Comparison of ENCODE assay signal across 16 mouse cellular contexts in genomic region chr12:75740451-75740850, GRCm38 (mm10). TPM values are rescaled to one million over a fixed set of nuclear protein-coding genes. Genes with fewer than 3 reads are reported as not detected.
DNase-seq lines count a peak whose midpoint lies in the region; ATAC-seq and TF ChIP-seq lines count a peak whose summit lies in the region.
"Had no signal": no experiment of that assay in that cellular context is flagged by ENCODE, and none has a peak within 500 bp of the region (broad histone marks: within the 10 kb centered on the region; RNA-seq: fewer than 3 reads in every experiment).

No protein-coding gene starts in this region.

- H3K4me3 ChIP-seq in kidney, adult 2 months (ENCODE audit: insufficient read depth, low read depth, low read length), result no peak overlapping the region
- H3K4me3 ChIP-seq in kidney, embryonic 15.5 days (replicated peaks), result no peak overlapping the region
- H3K4me3 ChIP-seq in liver, adult 2 months (ENCODE audit: insufficient read depth, low read depth, low read length), result no peak overlapping the region
- H3K4me3 ChIP-seq in intestine, postnatal 0 days (ENCODE audit: low read depth, low read length), result no peak overlapping the region
- no peak overlapping the region for H3K4me3 ChIP-seq in small intestine, adult 2 months (ENCODE audit: low read depth, low read length)
- H3K4me3 ChIP-seq: embryonic facial prominence, embryonic 10.5 days; embryonic facial prominence, embryonic 12.5 days; forebrain, embryonic 13.5 days; forebrain, embryonic 15.5 days had no signal

- no peaks in the 10 kb centered on the region for H3K36me3 ChIP-seq in kidney, adult 2 months (ENCODE audit: control insufficient read depth, insufficient read depth, low read length)
- H3K36me3 ChIP-seq in kidney, embryonic 15.5 days, result no peaks in the 10 kb centered on the region
- no peaks in the 10 kb centered on the region for H3K36me3 ChIP-seq in liver, adult 2 months (ENCODE audit: control insufficient read depth, insufficient read depth, low read length)
- H3K36me3 ChIP-seq in intestine, postnatal 0 days (ENCODE audit: control insufficient read depth, insufficient read depth), result no peaks in the 10 kb centered on the region
- H3K36me3 ChIP-seq in small intestine, adult 2 months (ENCODE audit: control insufficient read depth, insufficient read depth, low read length), result no peaks in the 10 kb centered on the region
- H3K36me3 ChIP-seq: embryonic facial prominence, embryonic 10.5 days; embryonic facial prominence, embryonic 12.5 days; forebrain, embryonic 15.5 days had no signal

- no peaks in the 10 kb centered on the region for H3K79me2 ChIP-seq in liver, adult 2 months (ENCODE audit: control insufficient read depth, insufficient read depth, low read length)

- ATAC-seq in kidney, embryonic 15.5 days (replicated peaks; ENCODE audit: low FRiP score), result no peak
- peak; percentile 32; the same call in 1 of the 2 replicates for ATAC-seq in intestine, postnatal 0 days
- ATAC-seq: forebrain, embryonic 13.5 days; forebrain, embryonic 15.5 days had no signal

- no peak overlapping the region for H3K9ac ChIP-seq in kidney, embryonic 15.5 days
- no peak overlapping the region for H3K9ac ChIP-seq in liver, adult 2 months (ENCODE audit: low read depth, low read length)
- no peak overlapping the region for H3K9ac ChIP-seq in intestine, postnatal 0 days (ENCODE audit: low read depth, low read length)
- H3K9ac ChIP-seq: embryonic facial prominence, embryonic 12.5 days; forebrain, embryonic 13.5 days; forebrain, embryonic 15.5 days had no signal

- H3K4me1 ChIP-seq in kidney, adult 2 months (ENCODE audit: control insufficient read depth, insufficient read depth, low read length), result 0 out of 2 replicates have a peak, but pooled peaks cover 8% of the 10 kb centered on the region
- peaks cover 13% of the 10 kb centered on the region for H3K4me1 ChIP-seq in kidney, embryonic 15.5 days
- peaks cover 14% of the 10 kb centered on the region for H3K4me1 ChIP-seq in liver, adult 2 months (ENCODE audit: control insufficient read depth, insufficient read depth, low read length)
- H3K4me1 ChIP-seq in intestine, postnatal 0 days (replicated peaks; ENCODE audit: control insufficient read depth, insufficient read depth, low read length), result peaks cover 3% of the 10 kb centered on the region; the same call in 1 of the 2 replicates
- peaks cover 13% of the 10 kb centered on the region for H3K4me1 ChIP-seq in small intestine, adult 2 months (ENCODE audit: control insufficient read depth, insufficient read depth, insufficient read length, low read length)
- H3K4me1 ChIP-seq: embryonic facial prominence, embryonic 12.5 days; forebrain, embryonic 13.5 days had no signal

- H3K4me2 ChIP-seq in kidney, embryonic 15.5 days, result no peak overlapping the region
- H3K4me2 ChIP-seq in intestine, postnatal 0 days (replicated peaks; ENCODE audit: low read depth), result no peak overlapping the region
- H3K4me2 ChIP-seq: embryonic facial prominence, embryonic 12.5 days; forebrain, embryonic 13.5 days; forebrain, embryonic 15.5 days had no signal

- TF ChIP-seq CTCF in kidney, adult 2 months (conservative IDR thresholded peaks at IDR 0.05; ENCODE audit: insufficient read depth, insufficient read length, low read depth, low read length), result no peak
- TF ChIP-seq CTCF in liver, adult 2 months (IDR thresholded peaks at IDR 0.05; ENCODE audit: low read depth, low read length), result no peak
- TF ChIP-seq CTCF in intestine, postnatal 0 days (IDR thresholded peaks at IDR 0.05; ENCODE audit: low read depth), result no peak
- no peak for TF ChIP-seq CTCF in small intestine, adult 2 months (IDR thresholded peaks at IDR 0.05; ENCODE audit: extremely low read depth, insufficient read length, insufficient replicate concordance, low read depth, low read length)

- DNase-seq in kidney, adult 2 months, result peak; percentile 60
- DNase-seq in liver, adult 2 months (ENCODE audit: extremely low read depth, low read depth, low spot score), result peak; percentile 95
- DNase-seq in liver, result no peak
- no peak for DNase-seq in cerebellum, postnatal 14 days
- DNase-seq: cerebellum, adult 11 months; cerebellum, adult 18-20 months; cerebellum, adult 8-10 months; cerebellum, adult 9-11 months; cerebellum, postnatal 25 days had no signal

- no peak for TF ChIP-seq POLR2A in kidney, adult 2 months (IDR thresholded peaks at IDR 0.05; ENCODE audit: low read depth, low read length)
- TF ChIP-seq POLR2A in liver, adult 2 months (IDR thresholded peaks at IDR 0.05; ENCODE audit: extremely low read depth, insufficient read depth, low read length), result no peak
- TF ChIP-seq POLR2A in small intestine, adult 2 months (IDR thresholded peaks at IDR 0.05; ENCODE audit: low read depth, low read length), result no peak

- H3K27me3 ChIP-seq in kidney, adult 2 months (replicated peaks; ENCODE audit: control insufficient read depth, insufficient read depth, low read length), result no peaks in the 10 kb centered on the region
- H3K27me3 ChIP-seq in kidney, embryonic 15.5 days, result 0 out of 2 replicates have a peak, but pooled peaks cover 6% of the 10 kb centered on the region
- no peaks in the 10 kb centered on the region for H3K27me3 ChIP-seq in liver, adult 2 months (ENCODE audit: control insufficient read depth, insufficient read depth, low read length)
- H3K27me3 ChIP-seq in intestine, postnatal 0 days (replicated peaks; ENCODE audit: control insufficient read depth, insufficient read depth, low read length), result no peaks in the 10 kb centered on the region
- H3K27me3 ChIP-seq in small intestine, adult 2 months (ENCODE audit: control insufficient read depth, insufficient read depth, low read length), result no peaks in the 10 kb centered on the region
- H3K27me3 ChIP-seq: embryonic facial prominence, embryonic 12.5 days; forebrain, embryonic 15.5 days had no signal

- H3K27ac ChIP-seq in kidney, adult 2 months (ENCODE audit: insufficient read depth, low read depth, low read length), result no peak overlapping the region
- H3K27ac ChIP-seq in kidney, embryonic 15.5 days, result no peak overlapping the region
- H3K27ac ChIP-seq in liver, adult 2 months (replicated peaks; ENCODE audit: insufficient read depth, low read depth, low read length), result peak overlapping the region; percentile 75
- H3K27ac ChIP-seq in intestine, postnatal 0 days (ENCODE audit: low read depth, low read length), result peak overlapping the region; percentile 11; the same call in 1 of the 2 replicates
- peak overlapping the region; percentile 78 for H3K27ac ChIP-seq in small intestine, adult 2 months (ENCODE audit: insufficient read depth, low read depth, low read length)
- H3K27ac ChIP-seq: embryonic facial prominence, embryonic 10.5 days; embryonic facial prominence, embryonic 12.5 days; forebrain, embryonic 13.5 days; forebrain, embryonic 15.5 days had no signal

- no peaks in the 10 kb centered on the region for H3K9me3 ChIP-seq in kidney, embryonic 15.5 days (replicated peaks)
- no peaks in the 10 kb centered on the region for H3K9me3 ChIP-seq in intestine, postnatal 0 days (ENCODE audit: control insufficient read depth)
- H3K9me3 ChIP-seq: embryonic facial prominence, embryonic 10.5 days; embryonic facial prominence, embryonic 12.5 days; forebrain, embryonic 13.5 days; forebrain, embryonic 15.5 days had no signal

- WGBS in kidney, adult 2 months, result 30% methylated on average over 1 of the region's 1 CpGs
- 58% methylated on average over 1 of the region's 1 CpGs for WGBS in kidney, embryonic 15.5 days
- WGBS in liver, adult 2 months, result 13% methylated on average over 1 of the region's 1 CpGs
- 38% methylated on average over 1 of the region's 1 CpGs for WGBS in intestine, postnatal 0 days
- 15% methylated on average over 1 of the region's 1 CpGs for WGBS in small intestine, adult 2 months

RNA-seq across cellular contexts. Expression of gene Sgpp1, which starts 4.9 kb away (rescaled TPM):
- 77.7 and 78.3 TPM in 2 replicates for polyA plus RNA-seq in kidney, adult 2 months (2012; rRNA removed)
- 14.1 and 14.3 TPM in 2 replicates for polyA plus RNA-seq in kidney, embryonic 15.5 days (2015; fragmentation: Nextera tagmentation; extraction: Ambion mirVana)
- 42.8 and 45.7 TPM in 2 replicates for total RNA-seq in liver, adult 2 months (2014; rRNA removed)
- polyA plus RNA-seq in liver, adult 2 months (2012; rRNA removed), result 36.1 and 42.2 TPM in 2 replicates
- polyA plus RNA-seq in intestine, postnatal 0 days (2015; fragmentation: Nextera tagmentation; extraction: Ambion mirVana), result 24.1 and 25.2 TPM in 2 replicates
- polyA plus RNA-seq in small intestine, adult 2 months (2012; rRNA removed), result 13.1 and 14.9 TPM in 2 replicates

Comparison
In these comparisons a context has a peak if more than half of its experiments do, and no peak if none do; other contexts are left out.
1. DNase-seq: peak in kidney, adult 2 months (single experiment) and liver, adult 2 months (single experiment); none in liver (single experiment) and cerebellum, postnatal 14 days (0 of 2).
2. H3K27ac ChIP-seq: peak in liver, adult 2 months (single experiment), intestine, postnatal 0 days (single experiment) and small intestine, adult 2 months (single experiment); none in kidney, adult 2 months (single experiment) and kidney, embryonic 15.5 days (single experiment).